ENCODE assay signal across 8 mouse cellular contexts in the genomic region with DNA sequence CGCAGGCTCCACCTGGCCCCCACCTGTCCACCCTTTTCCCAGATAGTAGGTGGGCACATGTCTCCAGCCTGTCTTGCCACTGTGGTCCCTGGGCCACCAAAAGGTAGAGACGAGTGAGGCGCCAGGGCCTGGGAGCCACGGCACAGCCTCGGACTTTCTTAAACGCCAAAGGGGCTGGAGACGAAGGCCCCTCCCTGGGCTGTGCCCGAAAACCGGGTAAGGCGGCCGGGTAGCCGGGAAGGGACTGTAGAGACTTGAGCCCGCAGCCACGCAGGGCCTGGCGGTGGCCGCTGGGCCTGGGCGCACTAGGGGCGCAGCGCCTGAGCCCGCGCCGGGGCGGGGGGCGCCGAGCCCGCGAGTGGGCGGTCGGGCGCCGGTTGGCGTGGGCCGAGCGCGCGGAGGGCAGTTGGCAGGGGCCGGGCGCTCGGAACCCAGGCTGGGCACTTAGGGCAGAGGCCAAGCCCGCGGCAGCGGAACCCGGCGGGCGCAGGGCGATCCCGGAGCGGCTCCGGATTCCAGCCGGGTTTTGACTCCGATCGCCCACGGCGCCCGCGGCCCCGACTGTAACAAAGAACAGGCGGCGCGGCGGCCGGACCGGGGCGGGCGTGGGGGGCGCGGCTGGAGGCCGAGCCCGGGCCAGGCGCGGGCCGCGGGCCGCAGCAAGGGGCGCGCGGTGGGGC. TPM values are rescaled to one million over a fixed set of nuclear protein-coding genes. Genes with fewer than 3 reads are reported as not detected.
A peak's percentile ranks its signal among the peaks of the same experiment; 100 is the strongest.
DNase-seq lines count a peak whose midpoint lies in the region; ATAC-seq and TF ChIP-seq lines count a peak whose summit lies in the region.

No protein-coding gene starts in this region.

- no peaks in the 10 kb centered on the region for H3K9me3 ChIP-seq in ES-E14 (ENCODE audit: control insufficient read depth, insufficient read depth, low read depth, low read length)
- no peaks in the 10 kb centered on the region for H3K9me3 ChIP-seq in forebrain, embryonic 15.5 days
- H3K9me3 ChIP-seq in liver, postnatal 0 days (ENCODE audit: low read length): no peaks in the 10 kb centered on the region
- no peaks in the 10 kb centered on the region for H3K9me3 ChIP-seq in neural tube, embryonic 13.5 days

- ATAC-seq in forebrain, embryonic 15.5 days (replicated peaks): peak; percentile 91
- peak; percentile 91 for ATAC-seq in liver, postnatal 0 days
- peak; percentile 94 for ATAC-seq in neural tube, embryonic 13.5 days (ENCODE audit: low read depth)

- WGBS in forebrain, embryonic 15.5 days: under 1% methylated on average over 77 of the region's 77 CpGs
- WGBS in liver, postnatal 0 days (ENCODE audit: insufficient replicate concordance): under 1% methylated on average over 52 of the region's 77 CpGs
- WGBS in neural tube, embryonic 13.5 days: under 1% methylated on average over 43 of the region's 77 CpGs

- H3K27ac ChIP-seq in ES-E14 (ENCODE audit: insufficient read depth, low read depth, low read length, poor library complexity, severe bottlenecking): peak overlapping the region; percentile 74
- peak overlapping the region; percentile 99 for H3K27ac ChIP-seq in forebrain, embryonic 15.5 days (replicated peaks)
- H3K27ac ChIP-seq in liver, postnatal 0 days (ENCODE audit: low read depth): peak overlapping the region; percentile 99
- H3K27ac ChIP-seq in neural tube, embryonic 13.5 days (replicated peaks): peak overlapping the region; percentile 99

- 0 out of 4 replicates have a peak, but pooled peaks cover 2 to 3% of the 10 kb centered on the region in 2 experiments for H3K4me1 ChIP-seq in ES-E14 (ENCODE audit: control insufficient read depth in 2 of 2, insufficient read depth in 2 of 2, low read length in 2 of 2, poor library complexity in 1 of 2)
- peaks cover 20% of the 10 kb centered on the region for H3K4me1 ChIP-seq in forebrain, embryonic 15.5 days
- H3K4me1 ChIP-seq in liver, postnatal 0 days (ENCODE audit: insufficient read depth): peaks cover 14% of the 10 kb centered on the region
- peaks cover 31% of the 10 kb centered on the region for H3K4me1 ChIP-seq in neural tube, embryonic 13.5 days (replicated peaks)

- peak overlapping the region; percentile 74 for H3K4me2 ChIP-seq in forebrain, embryonic 15.5 days (replicated peaks)
- H3K4me2 ChIP-seq in liver, postnatal 0 days (ENCODE audit: low read depth, low read length): peak overlapping the region; percentile 95
- peak overlapping the region; percentile 76 for H3K4me2 ChIP-seq in neural tube, embryonic 13.5 days

- no peak for TF ChIP-seq EP300 in liver, postnatal 0 days (IDR thresholded peaks at IDR 0.05; ENCODE audit: low read depth)

- no peaks in the 10 kb centered on the region for H3K27me3 ChIP-seq in forebrain, embryonic 15.5 days
- H3K27me3 ChIP-seq in liver, postnatal 0 days (ENCODE audit: insufficient read depth, low read length): no peaks in the 10 kb centered on the region
- H3K27me3 ChIP-seq in neural tube, embryonic 13.5 days: no peaks in the 10 kb centered on the region

- TF ChIP-seq CTCF in liver, postnatal 0 days (IDR thresholded peaks at IDR 0.05; ENCODE audit: low read depth): no peak

- H3K9ac ChIP-seq in ES-E14 (ENCODE audit: insufficient read depth, low read depth, low read length, poor library complexity, severe bottlenecking): peak overlapping the region; percentile 88
- H3K9ac ChIP-seq in forebrain, embryonic 15.5 days (replicated peaks): peak overlapping the region; percentile 98
- peak overlapping the region; percentile 99 for H3K9ac ChIP-seq in liver, postnatal 0 days (replicated peaks)
- peak overlapping the region; percentile 98 for H3K9ac ChIP-seq in neural tube, embryonic 13.5 days

- H3K36me3 ChIP-seq in ES-E14 (ENCODE audit: control insufficient read depth, insufficient read depth, low read length, poor library complexity, severe bottlenecking): peaks cover 3% of the 10 kb centered on the region; the same call in 1 of the 2 replicates
- H3K36me3 ChIP-seq in forebrain, embryonic 15.5 days: no peaks in the 10 kb centered on the region
- no peaks in the 10 kb centered on the region for H3K36me3 ChIP-seq in liver, postnatal 0 days (replicated peaks; ENCODE audit: insufficient read depth, low read length)
- H3K36me3 ChIP-seq in neural tube, embryonic 13.5 days: no peaks in the 10 kb centered on the region

- DNase-seq in ES-E14 (ENCODE audit: low read depth, low spot score): peak; percentile 43
- peak; percentile 89 for DNase-seq in cerebellum, adult 11-12 months
- peak; percentile 81 for DNase-seq in heart, postnatal 25 days (ENCODE audit: low spot score)
- DNase-seq in layer of hippocampus, adult 11-12 months (ENCODE audit: low spot score): peak; percentile 87
- DNase-seq in liver, postnatal 0 days: peak; percentile 90
- DNase-seq in telencephalon, adult 2 months (ENCODE audit: low read depth, low spot score): peak; percentile 62

- peak overlapping the region; percentile 76 to 91 for H3K4me3 ChIP-seq in ES-E14 (ENCODE audit: insufficient read depth in 1 of 2, low read depth in 1 of 2, low read length in 2 of 2, poor library complexity in 1 of 2, severe bottlenecking in 1 of 2)
- peak overlapping the region; percentile 96 for H3K4me3 ChIP-seq in forebrain, embryonic 15.5 days
- peak overlapping the region; percentile 73 for H3K4me3 ChIP-seq in liver, postnatal 0 days (ENCODE audit: low read depth, low read length)
- peak overlapping the region; percentile 92 for H3K4me3 ChIP-seq in neural tube, embryonic 13.5 days

- in situ Hi-C loops in ES-E14 (cut with MboI; ENCODE audit: low sequenced_read_pairs in 2 of 2, unreplicated experiment in 2 of 2): no loop called here

- intact Hi-C loops in heart, postnatal 25 days (cut with DNase I): loop anchor here (2.0 to 10.0 kb wide), 3 partner anchors 72 to 144 kb away; partner anchors contain the start of gene B230307C23Rik

TF ChIP-seq in ES-E14, 5 proteins besides CTCF, POLR2A, EP300 and RAD21:
- peak; percentile 55; the same call in 1 of the 2 replicates for TF ChIP-seq HCFC1 (IDR thresholded peaks at IDR 0.05; ENCODE audit: borderline replicate concordance, insufficient read depth, low read length)
- TF ChIP-seq ZNF384 (IDR thresholded peaks at IDR 0.05; ENCODE audit: low read depth, low read length): no peak

RNA-seq across cellular contexts. Expression of gene Prdm15, which starts 0.4 kb away (rescaled TPM):
- total RNA-seq in ES-E14 (2012; rRNA removed): 15.0 and 18.9 TPM in 2 replicates
- 16.3 TPM in 2 replicates for polyA plus RNA-seq in forebrain, embryonic 15.5 days (2015; fragmentation: Nextera tagmentation; extraction: Ambion mirVana)
- total RNA-seq in heart, postnatal 25 days (2021): 1 to 10 TPM; 5.1 TPM
- polyA plus RNA-seq in liver, postnatal 0 days (2015; fragmentation: Nextera tagmentation; extraction: Ambion mirVana): 1.6 TPM in 2 replicates
- polyA plus RNA-seq in neural tube, embryonic 13.5 days (2015; fragmentation: Nextera tagmentation; extraction: Ambion mirVana): 11.1 and 11.3 TPM in 2 replicates

Comparison
In these comparisons a context has a peak if more than half of its experiments do, and no peak if none do; other contexts are left out.
1. Peak in every context shown above with its lines: DNase-seq, ATAC-seq, H3K4me3 ChIP-seq and H3K27ac ChIP-seq.